Mouse (Mus musculus): ENCODE measurements around the gene Tada3. TPM values are rescaled to one million over a fixed set of nuclear protein-coding genes. Genes with fewer than 3 reads are reported as not detected.

Gene Tada3
- polyA plus RNA-seq, 1 experiment = 41.0 TPM

DNA sequence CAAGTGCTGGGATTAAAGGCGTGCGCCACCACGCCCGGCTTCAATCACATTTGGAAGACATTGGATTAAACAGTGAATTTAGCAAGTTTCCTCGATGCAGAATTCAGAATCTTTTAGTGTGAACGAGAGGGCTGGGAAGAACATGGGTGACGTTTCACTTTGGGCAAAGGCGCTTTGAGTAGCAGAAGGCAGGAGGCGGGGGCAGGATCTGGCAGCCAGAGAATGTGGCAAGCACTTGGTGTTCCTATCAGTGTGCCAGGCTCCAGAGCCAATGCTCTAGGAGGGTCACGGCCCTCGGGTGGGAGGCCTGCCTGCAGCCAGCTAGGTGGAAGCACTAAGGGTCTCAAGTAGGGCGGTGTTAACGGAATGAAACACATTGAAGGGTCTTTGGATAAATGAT, 24.4 kb upstream of the Tada3 start:
- H3K27ac ChIP-seq (ENCODE audit: insufficient read depth, low read length) = no peak overlapping the region
- no peak overlapping the region for H3K4me3 ChIP-seq (ENCODE audit: low read depth, low read length)
- no peaks in the 10 kb centered on the region for H3K4me1 ChIP-seq (ENCODE audit: control insufficient read depth, insufficient read depth, low read length)
- TF ChIP-seq CTCF (IDR thresholded peaks at IDR 0.05; ENCODE audit: low read depth, low read length) = no peak
- no peak for TF ChIP-seq POLR2A (IDR thresholded peaks at IDR 0.05; ENCODE audit: insufficient read depth, low read length)
- TF ChIP-seq EP300 (IDR thresholded peaks at IDR 0.05; ENCODE audit: insufficient read depth, low read depth, low read length) = no peak
- H3K9ac ChIP-seq (ENCODE audit: low read depth, poor library complexity, severe bottlenecking) = no peak overlapping the region
- H3K9me3 ChIP-seq (replicated peaks; ENCODE audit: control insufficient read depth, insufficient read depth, low read length, poor library complexity, severe bottlenecking) = no peaks in the 10 kb centered on the region
- no peaks in the 10 kb centered on the region for H3K27me3 ChIP-seq (ENCODE audit: control insufficient read depth, insufficient read depth, low read length, poor library complexity, severe bottlenecking)
- H3K36me3 ChIP-seq (ENCODE audit: control insufficient read depth, insufficient read depth, low read length, poor library complexity, severe bottlenecking) = no peaks in the 10 kb centered on the region

GRCm38 (mm10) chr6:113396270-113397030, 18.8 kb upstream of the Tada3 start:
- Histone ChIP-seq H3K36me3 (ENCODE audit: control insufficient read depth, insufficient read depth, low read length, poor library complexity, severe bottlenecking) (no peaks in the 10 kb centered on the region), H3K4me1 (ENCODE audit: control insufficient read depth, insufficient read depth, low read length) (peaks cover 3% of the 10 kb centered on the region), H3K4me3 (ENCODE audit: low read depth, low read length) (no peak overlapping the region), H3K27ac (ENCODE audit: insufficient read depth, low read length) (peak overlapping the region; percentile 71), H3K9ac (ENCODE audit: low read depth, poor library complexity, severe bottlenecking) (no peak overlapping the region), H3K9me3 (replicated peaks; ENCODE audit: control insufficient read depth, insufficient read depth, low read length, poor library complexity, severe bottlenecking) (no peaks in the 10 kb centered on the region), H3K27me3 (ENCODE audit: control insufficient read depth, insufficient read depth, low read length, poor library complexity, severe bottlenecking) (no peaks in the 10 kb centered on the region)
- TF ChIP-seq CTCF (IDR thresholded peaks at IDR 0.05; ENCODE audit: low read depth, low read length) (no peak), POLR2A (IDR thresholded peaks at IDR 0.05; ENCODE audit: insufficient read depth, low read length) (no peak), EP300 (IDR thresholded peaks at IDR 0.05; ENCODE audit: insufficient read depth, low read depth, low read length) (peak; percentile 80)

GRCm38 (mm10) chr6:113395501-113395900, 17.8 kb upstream of the Tada3 start:
- peaks cover 3% of the 10 kb centered on the region for H3K4me1 ChIP-seq (ENCODE audit: control insufficient read depth, insufficient read depth, low read length)
- no peaks in the 10 kb centered on the region for H3K36me3 ChIP-seq (ENCODE audit: control insufficient read depth, insufficient read depth, low read length, poor library complexity, severe bottlenecking)
- H3K27me3 ChIP-seq (ENCODE audit: control insufficient read depth, insufficient read depth, low read length, poor library complexity, severe bottlenecking) = no peaks in the 10 kb centered on the region
- H3K9me3 ChIP-seq (replicated peaks; ENCODE audit: control insufficient read depth, insufficient read depth, low read length, poor library complexity, severe bottlenecking) = no peaks in the 10 kb centered on the region
- H3K4me3 ChIP-seq (ENCODE audit: low read depth, low read length) = no peak overlapping the region
- H3K27ac ChIP-seq (ENCODE audit: insufficient read depth, low read length) = peak overlapping the region; percentile 71; the same call in 1 of the 2 replicates
- no peak overlapping the region for H3K9ac ChIP-seq (ENCODE audit: low read depth, poor library complexity, severe bottlenecking)
- TF ChIP-seq CTCF (IDR thresholded peaks at IDR 0.05; ENCODE audit: low read depth, low read length) (peak; percentile 17), EP300 (IDR thresholded peaks at IDR 0.05; ENCODE audit: insufficient read depth, low read depth, low read length) (no peak), POLR2A (IDR thresholded peaks at IDR 0.05; ENCODE audit: insufficient read depth, low read length) (no peak)

DNA sequence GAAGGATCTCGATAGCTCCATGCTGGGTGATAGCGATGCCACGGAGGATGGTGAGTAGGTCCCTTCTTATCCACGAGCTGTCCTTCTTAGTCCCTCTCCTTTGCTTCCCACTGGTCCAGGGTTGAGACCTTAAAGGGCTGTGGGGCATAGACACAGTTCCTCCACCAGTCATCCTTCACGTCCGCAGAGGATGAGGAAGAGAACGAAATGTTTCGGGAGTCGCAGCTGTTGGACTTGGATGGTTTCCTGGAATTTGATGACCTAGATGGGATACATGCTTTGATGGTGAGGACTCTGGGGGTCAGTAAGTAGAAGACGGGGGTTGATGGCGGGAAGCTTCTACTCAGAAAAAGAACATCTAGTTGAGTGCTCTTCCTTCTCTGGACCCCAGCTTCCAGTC, 17.1 kb upstream of the Tada3 start:
- H3K4me1 ChIP-seq (ENCODE audit: control insufficient read depth, insufficient read depth, low read length) = peaks cover 3% of the 10 kb centered on the region
- no peak for TF ChIP-seq CTCF (IDR thresholded peaks at IDR 0.05; ENCODE audit: low read depth, low read length)
- H3K27ac ChIP-seq (ENCODE audit: insufficient read depth, low read length) = no peak overlapping the region

DNA sequence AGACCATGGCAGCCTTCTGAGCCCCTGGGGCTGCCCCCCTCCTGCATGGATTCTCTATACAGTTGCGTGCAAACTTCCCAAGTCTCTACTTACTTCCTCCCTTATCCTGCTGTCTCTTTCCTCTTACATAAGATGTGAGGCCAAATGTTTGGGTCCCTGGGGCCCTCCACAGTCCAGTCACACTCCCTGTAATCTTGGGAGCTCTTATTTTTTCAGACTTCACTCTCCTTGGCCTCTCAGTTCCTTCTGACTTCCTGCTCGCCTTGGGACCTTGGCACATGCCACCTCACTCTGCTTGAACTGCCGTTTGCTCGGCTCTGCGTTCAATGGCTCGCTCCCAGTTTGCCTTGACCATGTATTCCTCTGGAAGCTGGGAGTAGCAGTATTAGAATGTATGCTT, 16.3 kb upstream of the Tada3 start:
- Histone ChIP-seq H3K36me3 (ENCODE audit: control insufficient read depth, insufficient read depth, low read length, poor library complexity, severe bottlenecking) (peaks cover 9% of the 10 kb centered on the region), H3K4me3 (ENCODE audit: low read depth, low read length) (no peak overlapping the region), H3K9me3 (replicated peaks; ENCODE audit: control insufficient read depth, insufficient read depth, low read length, poor library complexity, severe bottlenecking) (no peaks in the 10 kb centered on the region), H3K27ac (ENCODE audit: insufficient read depth, low read length) (no peak overlapping the region), H3K27me3 (ENCODE audit: control insufficient read depth, insufficient read depth, low read length, poor library complexity, severe bottlenecking) (no peaks in the 10 kb centered on the region), H3K4me1 (ENCODE audit: control insufficient read depth, insufficient read depth, low read length) (peaks cover 3% of the 10 kb centered on the region), H3K9ac (ENCODE audit: low read depth, poor library complexity, severe bottlenecking) (no peak overlapping the region)
- TF ChIP-seq CTCF (IDR thresholded peaks at IDR 0.05; ENCODE audit: low read depth, low read length) = no peak
- TF ChIP-seq EP300 (IDR thresholded peaks at IDR 0.05; ENCODE audit: insufficient read depth, low read depth, low read length) = no peak
- no peak for TF ChIP-seq POLR2A (IDR thresholded peaks at IDR 0.05; ENCODE audit: insufficient read depth, low read length)

More for the DNA sequence above, 17.1 kb upstream of the Tada3 start:
- Histone ChIP-seq H3K27me3 (ENCODE audit: control insufficient read depth, insufficient read depth, low read length, poor library complexity, severe bottlenecking) (no peaks in the 10 kb centered on the region), H3K4me3 (ENCODE audit: low read depth, low read length) (no peak overlapping the region), H3K9me3 (replicated peaks; ENCODE audit: control insufficient read depth, insufficient read depth, low read length, poor library complexity, severe bottlenecking) (no peaks in the 10 kb centered on the region), H3K9ac (ENCODE audit: low read depth, poor library complexity, severe bottlenecking) (no peak overlapping the region), H3K36me3 (ENCODE audit: control insufficient read depth, insufficient read depth, low read length, poor library complexity, severe bottlenecking) (peaks cover 3% of the 10 kb centered on the region; the same call in 1 of the 2 replicates)

DNA sequence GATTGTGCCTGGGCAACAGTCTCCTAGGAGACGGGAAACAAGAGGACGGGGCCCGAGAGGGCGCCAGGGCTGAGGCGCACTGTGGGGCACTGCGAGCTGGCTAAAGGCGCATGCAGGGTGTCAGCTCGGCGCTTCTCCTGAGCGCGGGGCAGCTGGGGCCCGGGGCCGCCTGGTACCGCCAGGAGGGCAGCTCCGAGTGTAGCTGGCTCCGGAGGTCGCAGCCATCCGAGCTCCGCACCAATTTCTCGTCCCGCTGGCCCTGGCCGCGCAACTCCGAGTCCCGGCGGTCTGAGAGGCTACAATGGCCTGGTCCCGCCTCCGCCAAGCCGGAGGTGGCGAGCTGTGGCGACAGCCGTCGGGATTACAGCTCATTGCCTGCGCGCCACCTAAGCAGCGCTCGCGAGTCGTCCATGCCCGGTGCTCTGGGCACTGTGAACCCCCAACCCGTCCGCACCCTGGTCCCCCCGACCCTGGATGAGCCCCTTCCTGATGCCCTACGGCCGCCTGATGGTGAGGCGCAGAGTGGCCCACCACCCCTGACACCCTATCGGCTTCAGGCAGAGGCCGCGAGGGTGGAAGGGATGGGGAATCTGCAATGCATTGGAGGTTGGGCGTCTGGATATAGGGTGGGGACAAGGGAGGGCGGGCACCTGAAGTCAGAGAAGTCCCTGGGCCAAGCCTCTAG, 14.8 kb upstream of the Tada3 start:
- no peaks in the 10 kb centered on the region for H3K9me3 ChIP-seq (replicated peaks; ENCODE audit: control insufficient read depth, insufficient read depth, low read length, poor library complexity, severe bottlenecking)
- TF ChIP-seq EP300 (IDR thresholded peaks at IDR 0.05; ENCODE audit: insufficient read depth, low read depth, low read length) (no peak), CTCF (IDR thresholded peaks at IDR 0.05; ENCODE audit: low read depth, low read length) (no peak), POLR2A (IDR thresholded peaks at IDR 0.05; ENCODE audit: insufficient read depth, low read length) (no peak)
- H3K27ac ChIP-seq (ENCODE audit: insufficient read depth, low read length) = no peak overlapping the region
- no peaks in the 10 kb centered on the region for H3K27me3 ChIP-seq (ENCODE audit: control insufficient read depth, insufficient read depth, low read length, poor library complexity, severe bottlenecking)
- H3K9ac ChIP-seq (ENCODE audit: low read depth, poor library complexity, severe bottlenecking) = peak overlapping the region; percentile 72
- peak overlapping the region; percentile 59 for H3K4me3 ChIP-seq (ENCODE audit: low read depth, low read length)
- peaks cover 3% of the 10 kb centered on the region for H3K4me1 ChIP-seq (ENCODE audit: control insufficient read depth, insufficient read depth, low read length)
- peaks cover 13% of the 10 kb centered on the region for H3K36me3 ChIP-seq (ENCODE audit: control insufficient read depth, insufficient read depth, low read length, poor library complexity, severe bottlenecking)
